Mouse (Mus musculus) forebrain, embryonic 12.5 days (tissue): ENCODE data around the gene Tle3. TPM values are rescaled to one million over a fixed set of nuclear protein-coding genes. Genes with fewer than 3 reads are reported as not detected.

Experiments used
- ATAC-seq: fragments of 200-750 bp; cut with Nextera tagmentation; 2 replicates; pipeline ENCODE4 v1.8.0; 2017; ENCODE audit warnings: moderate TSS enrichment; ENCODE audit not compliant: low FRiP score
- H3K27ac ChIP-seq: fragments of 300-500 bp; sonication (generic); 2 replicates; pipeline ENCODE4 v1.5.1; 2016; ENCODE audit warnings: mild to moderate bottlenecking
- H3K27me3 ChIP-seq: fragments of 300-500 bp; sonication (generic); 2 replicates; pipeline ENCODE4 v1.6.1; 2016; ENCODE audit warnings: mild to moderate bottlenecking
- H3K36me3 ChIP-seq: fragments of 300-500 bp; sonication (generic); replicated peaks from 2 replicates; pipeline ENCODE4 v1.6.1; 2016; ENCODE audit warnings: mild to moderate bottlenecking
- H3K4me1 ChIP-seq: fragments of 300-500 bp; sonication (generic); 2 replicates; pipeline ENCODE4 v1.6.1; 2016
- H3K4me2 ChIP-seq: fragments of 300-500 bp; sonication (generic); 2 replicates; pipeline ENCODE4 v1.6.1; 2016; ENCODE audit warnings: mild to moderate bottlenecking, moderate library complexity
- H3K4me3 ChIP-seq: fragments of 300-500 bp; sonication (generic); replicated peaks from 2 replicates; pipeline ENCODE4 v1.5.1; 2016; ENCODE audit warnings: mild to moderate bottlenecking
- H3K9ac ChIP-seq: fragments of 300-500 bp; sonication (generic); 2 replicates; pipeline ENCODE4 v1.6.1; 2016; ENCODE audit warnings: mild to moderate bottlenecking
- H3K9me3 ChIP-seq: fragments of 300-500 bp; sonication (generic); 2 replicates; pipeline ENCODE4 v1.6.1; 2016
- whole genome bisulfite sequencing: fragments of 180-500 bp; shearing (Covaris S2); methylation state at CpG from one replicate; pipeline ENCODE4 v1.1.7; 2016; 5-methylcytosine and 5-hydroxymethylcytosine counted together
- polyA plus RNA-seq: library from polyadenylated mRNA; unstranded; fragments of >200 nt; fragmentation: Nextera tagmentation; extraction: Ambion mirVana; gene quantifications from 2 replicates; pipeline ENCODE4 v1.2.1, GENCODE M21; 2016

The Tle3 gene
- polyA plus RNA-seq = 55.6 and 56.2 TPM in 2 replicates

GRCm38 (mm10) chr9:61371755-61372509, at the start of gene Tle3:
Tle3 (plus strand) TSS chr9:61372366.
- Histone ChIP-seq H3K9me3 (no peaks in the 10 kb centered on the region), H3K9ac (peak within 1 kb of the TSS; percentile 98), H3K4me1 (peaks cover 65% of the 10 kb centered on the region), H3K36me3 (peaks cover 10% of the 10 kb centered on the region; the same call in 1 of the 2 replicates), H3K4me3 (peak within 1 kb of the TSS; percentile 92), H3K27me3 (peaks cover 12% of the 10 kb centered on the region), H3K4me2 (peak within 1 kb of the TSS; percentile 92), H3K27ac (peak within 1 kb of the TSS; percentile 91)
- ATAC-seq = peak; percentile 71
- WGBS = under 1% methylated on average over 35 of the region's 35 CpGs

- Histone ChIP-seq H3K4me3 (no peak overlapping the region), H3K36me3 (no peaks in the 10 kb centered on the region), H3K9ac (no peak overlapping the region), H3K27ac (peak overlapping the region; percentile 25; the same call in 1 of the 2 replicates), H3K9me3 (no peaks in the 10 kb centered on the region), H3K4me2 (no peak overlapping the region), H3K27me3 (peaks cover 45% of the 10 kb centered on the region), H3K4me1 (peaks cover 37% of the 10 kb centered on the region)
- no peak for ATAC-seq
- 76% methylated on average over 5 of the region's 5 CpGs for WGBS
These were observed 48.9 kb upstream of the Tle3 start for GRCm38 (mm10) chr9:61323221-61323620.

GRCm38 (mm10) chr9:61323879-61324278, 48.3 kb upstream of the Tle3 start:
- H3K27ac ChIP-seq = peak overlapping the region; percentile 76
- no peak overlapping the region for H3K4me2 ChIP-seq
- H3K36me3 ChIP-seq = no peaks in the 10 kb centered on the region
- no peak overlapping the region for H3K4me3 ChIP-seq
- ATAC-seq = no peak
- H3K9ac ChIP-seq = no peak overlapping the region
- no peaks in the 10 kb centered on the region for H3K9me3 ChIP-seq
- peaks cover 49% of the 10 kb centered on the region for H3K27me3 ChIP-seq
- peaks cover 37% of the 10 kb centered on the region for H3K4me1 ChIP-seq
- WGBS = 25% methylated on average over 3 of the region's 3 CpGs

- no peak overlapping the region for H3K4me3 ChIP-seq
- WGBS = 5% methylated on average over 12 of the region's 12 CpGs
- H3K4me1 ChIP-seq = peaks cover 37% of the 10 kb centered on the region
- H3K27me3 ChIP-seq = peaks cover 51% of the 10 kb centered on the region
- H3K27ac ChIP-seq = peak overlapping the region; percentile 76
- ATAC-seq = peak; percentile 80
- peak overlapping the region; percentile 17 for H3K4me2 ChIP-seq
- no peak overlapping the region for H3K9ac ChIP-seq
- no peaks in the 10 kb centered on the region for H3K36me3 ChIP-seq
- no peaks in the 10 kb centered on the region for H3K9me3 ChIP-seq
These were observed 47.8 kb upstream of the Tle3 start for GRCm38 (mm10) chr9:61324354-61324753.

- H3K4me2 ChIP-seq = no peak overlapping the region
- no peaks in the 10 kb centered on the region for H3K9me3 ChIP-seq
- H3K27ac ChIP-seq = no peak overlapping the region
- H3K9ac ChIP-seq = no peak overlapping the region
- H3K36me3 ChIP-seq = no peaks in the 10 kb centered on the region
- peaks cover 31% of the 10 kb centered on the region for H3K4me1 ChIP-seq
- H3K4me3 ChIP-seq = no peak overlapping the region
- no peak for ATAC-seq
- H3K27me3 ChIP-seq = peaks cover 57% of the 10 kb centered on the region
- 36% methylated on average over 2 of the region's 2 CpGs for WGBS
These were observed 47.2 kb upstream of the Tle3 start for GRCm38 (mm10) chr9:61325012-61325411.

GRCm38 (mm10) chr9:61325931-61326351, 46.2 kb upstream of the Tle3 start:
- Histone ChIP-seq H3K4me1 (peaks cover 28% of the 10 kb centered on the region), H3K27ac (0 out of 2 replicates have a peak overlapping the region, but pooled peaks have one; percentile 8), H3K36me3 (no peaks in the 10 kb centered on the region), H3K4me2 (no peak overlapping the region), H3K9ac (no peak overlapping the region), H3K27me3 (peaks cover 52% of the 10 kb centered on the region), H3K9me3 (no peaks in the 10 kb centered on the region), H3K4me3 (no peak overlapping the region)
- 36% methylated on average over 7 of the region's 7 CpGs for WGBS
- ATAC-seq = no peak

- Histone ChIP-seq H3K27ac (no peak overlapping the region), H3K27me3 (peaks cover 46% of the 10 kb centered on the region), H3K36me3 (no peaks in the 10 kb centered on the region), H3K4me3 (no peak overlapping the region), H3K9me3 (no peaks in the 10 kb centered on the region), H3K9ac (no peak overlapping the region), H3K4me2 (no peak overlapping the region), H3K4me1 (peaks cover 28% of the 10 kb centered on the region)
- WGBS = 59% methylated on average over 8 of the region's 8 CpGs
- ATAC-seq = no peak
These were observed 45.2 kb upstream of the Tle3 start for GRCm38 (mm10) chr9:61326922-61327321.

GRCm38 (mm10) chr9:61328173-61328572, 44.0 kb upstream of the Tle3 start:
- Histone ChIP-seq H3K4me2 (no peak overlapping the region), H3K4me1 (peaks cover 28% of the 10 kb centered on the region), H3K36me3 (no peaks in the 10 kb centered on the region), H3K9ac (no peak overlapping the region), H3K4me3 (no peak overlapping the region), H3K9me3 (no peaks in the 10 kb centered on the region), H3K27ac (no peak overlapping the region), H3K27me3 (peaks cover 37% of the 10 kb centered on the region)
- no peak for ATAC-seq
- WGBS = 84% methylated on average over 5 of the region's 5 CpGs

GRCm38 (mm10) chr9:61330747-61331146, 41.4 kb upstream of the Tle3 start:
- Histone ChIP-seq H3K9ac (no peak overlapping the region), H3K27ac (no peak overlapping the region), H3K27me3 (peaks cover 36% of the 10 kb centered on the region), H3K4me1 (peaks cover 13% of the 10 kb centered on the region), H3K36me3 (no peaks in the 10 kb centered on the region), H3K4me2 (no peak overlapping the region), H3K9me3 (no peaks in the 10 kb centered on the region), H3K4me3 (no peak overlapping the region)
- ATAC-seq = no peak
- WGBS = 87% methylated on average over 9 of the region's 9 CpGs

GRCm38 (mm10) chr9:61332226-61332936, 39.8 kb upstream of the Tle3 start:
- 92% methylated on average over 7 of the region's 7 CpGs for WGBS
- H3K4me1 ChIP-seq = peaks cover 10% of the 10 kb centered on the region
- no peak for ATAC-seq
- H3K36me3 ChIP-seq = no peaks in the 10 kb centered on the region
- no peak overlapping the region for H3K9ac ChIP-seq
- H3K4me2 ChIP-seq = no peak overlapping the region
- no peak overlapping the region for H3K27ac ChIP-seq
- H3K9me3 ChIP-seq = no peaks in the 10 kb centered on the region
- H3K4me3 ChIP-seq = no peak overlapping the region
- peaks cover 49% of the 10 kb centered on the region for H3K27me3 ChIP-seq

GRCm38 (mm10) chr9:61336179-61336578, 36.0 kb upstream of the Tle3 start:
- no peak overlapping the region for H3K4me2 ChIP-seq
- H3K27me3 ChIP-seq = peaks cover 59% of the 10 kb centered on the region
- H3K9ac ChIP-seq = no peak overlapping the region
- no peaks in the 10 kb centered on the region for H3K36me3 ChIP-seq
- no peaks in the 10 kb centered on the region for H3K9me3 ChIP-seq
- ATAC-seq = no peak
- peaks cover 19% of the 10 kb centered on the region for H3K4me1 ChIP-seq
- H3K27ac ChIP-seq = no peak overlapping the region
- H3K4me3 ChIP-seq = no peak overlapping the region

- Histone ChIP-seq H3K9me3 (no peaks in the 10 kb centered on the region), H3K27me3 (peaks cover 66% of the 10 kb centered on the region), H3K27ac (no peak overlapping the region), H3K4me1 (peaks cover 19% of the 10 kb centered on the region), H3K4me2 (no peak overlapping the region), H3K9ac (no peak overlapping the region), H3K4me3 (no peak overlapping the region), H3K36me3 (no peaks in the 10 kb centered on the region)
- no peak for ATAC-seq
- WGBS = 46% methylated on average over 17 of the region's 17 CpGs
These were observed 35.3 kb upstream of the Tle3 start for GRCm38 (mm10) chr9:61336591-61337587.
